Mouse (Mus musculus): ENCODE results near the gene Adgrv1. TPM values are rescaled to one million over a fixed set of nuclear protein-coding genes. Genes with fewer than 3 reads are reported as not detected.
"Not testable (repeated sequence)": the region's sequence is repeated elsewhere in the genome, so short reads cannot be mapped to it uniquely, and the experiment has no call there.

Adgrv1 gene
- polyA plus RNA-seq, 1 experiment from 2014 or later: 10.9 TPM

GRCm38 (mm10) chr13:81644047-81644565 is 11.2 kb upstream of the Adgrv1 start:
- Histone ChIP-seq H3K27me3 (replicated peaks; ENCODE audit: low read depth, poor library complexity, severe bottlenecking) (no peaks in the 10 kb centered on the region), H3K9me3 (no peaks in the 10 kb centered on the region), H3K4me1 (peaks cover 21% of the 10 kb centered on the region), H3K4me3 (no peak overlapping the region), H3K27ac (replicated peaks) (no peak overlapping the region), H3K36me3 (replicated peaks) (no peaks in the 10 kb centered on the region)
- 91% methylated on average over 11 of the region's 11 CpGs for WGBS
- no peak for DNase-seq (ENCODE audit: low spot score)

GRCm38 (mm10) chr13:81642491-81643149 is 9.7 kb upstream of the Adgrv1 start:
- Histone ChIP-seq H3K27me3 (replicated peaks; ENCODE audit: low read depth, poor library complexity, severe bottlenecking) (no peaks in the 10 kb centered on the region), H3K4me1 (peaks cover 21% of the 10 kb centered on the region), H3K4me3 (no peak overlapping the region), H3K36me3 (replicated peaks) (no peaks in the 10 kb centered on the region), H3K27ac (replicated peaks) (0 out of 2 replicates have a peak overlapping the region, but pooled peaks have one; percentile 1), H3K9me3 (no peaks in the 10 kb centered on the region)
- DNase-seq (ENCODE audit: low spot score): no peak
- 69% methylated on average over 7 of the region's 7 CpGs for WGBS

GRCm38 (mm10) chr13:81641289-81642045 is 8.5 kb upstream of the Adgrv1 start:
- H3K4me3 ChIP-seq: peak overlapping the region; percentile 35; the same call in 1 of the 2 replicates
- H3K27me3 ChIP-seq (replicated peaks; ENCODE audit: low read depth, poor library complexity, severe bottlenecking): no peaks in the 10 kb centered on the region
- peak; percentile 60 for DNase-seq (ENCODE audit: low spot score)
- H3K9me3 ChIP-seq: no peaks in the 10 kb centered on the region
- peaks cover 21% of the 10 kb centered on the region for H3K4me1 ChIP-seq
- H3K36me3 ChIP-seq (replicated peaks): no peaks in the 10 kb centered on the region
- WGBS: 17% methylated on average over 8 of the region's 8 CpGs
- peak overlapping the region; percentile 74 for H3K27ac ChIP-seq (replicated peaks)

GRCm38 (mm10) chr13:81640881-81641280 is 7.9 kb upstream of the Adgrv1 start:
- no peak overlapping the region for H3K4me3 ChIP-seq
- H3K27ac ChIP-seq (replicated peaks): peak overlapping the region; percentile 65
- H3K9me3 ChIP-seq: no peaks in the 10 kb centered on the region
- no peaks in the 10 kb centered on the region for H3K36me3 ChIP-seq (replicated peaks)
- peak; percentile 25 for DNase-seq (ENCODE audit: low spot score)
- no peaks in the 10 kb centered on the region for H3K27me3 ChIP-seq (replicated peaks; ENCODE audit: low read depth, poor library complexity, severe bottlenecking)
- WGBS: 39% methylated on average over 6 of the region's 6 CpGs
- H3K4me1 ChIP-seq: peaks cover 21% of the 10 kb centered on the region

- Histone ChIP-seq H3K27ac (replicated peaks) (no peak overlapping the region), H3K4me3 (no peak overlapping the region)
- peak; percentile 15 for DNase-seq (ENCODE audit: low spot score)
Measured at GRCm38 (mm10) chr13:81639624-81640023, 6.7 kb upstream of the Adgrv1 start.

GRCm38 (mm10) chr13:81630566-81630965 is 2.4 kb downstream of the Adgrv1 start:
- H3K4me1 ChIP-seq: peaks cover 22% of the 10 kb centered on the region
- no peaks in the 10 kb centered on the region for H3K9me3 ChIP-seq
- WGBS: 30% methylated on average over 5 of the region's 5 CpGs
- H3K27ac ChIP-seq (replicated peaks): no peak overlapping the region
- H3K36me3 ChIP-seq (replicated peaks): no peaks in the 10 kb centered on the region
- DNase-seq (ENCODE audit: low spot score): no peak
- peaks cover 33% of the 10 kb centered on the region for H3K27me3 ChIP-seq (replicated peaks; ENCODE audit: low read depth, poor library complexity, severe bottlenecking)
- peak overlapping the region; percentile 73 for H3K4me3 ChIP-seq

More at GRCm38 (mm10) chr13:81639624-81640023, 6.7 kb upstream of the Adgrv1 start:
- Histone ChIP-seq H3K4me1 (peaks cover 21% of the 10 kb centered on the region), H3K36me3 (replicated peaks) (no peaks in the 10 kb centered on the region), H3K27me3 (replicated peaks; ENCODE audit: low read depth, poor library complexity, severe bottlenecking) (peaks cover 1% of the 10 kb centered on the region; the same call in 1 of the 2 replicates), H3K9me3 (no peaks in the 10 kb centered on the region)
- WGBS: 16% methylated on average over 4 of the region's 4 CpGs

- peak overlapping the region; percentile 65 for H3K27ac ChIP-seq (replicated peaks)
- 30% methylated on average over 3 of the region's 3 CpGs for WGBS
- peaks cover 29% of the 10 kb centered on the region for H3K27me3 ChIP-seq (replicated peaks; ENCODE audit: low read depth, poor library complexity, severe bottlenecking)
- H3K36me3 ChIP-seq (replicated peaks): no peaks in the 10 kb centered on the region
- H3K9me3 ChIP-seq: no peaks in the 10 kb centered on the region
- DNase-seq (ENCODE audit: low spot score): peak; percentile 45
- peak overlapping the region; percentile 11; the same call in 1 of the 2 replicates for H3K4me3 ChIP-seq
- H3K4me1 ChIP-seq: peaks cover 22% of the 10 kb centered on the region
Measured at GRCm38 (mm10) chr13:81629395-81629794, 3.6 kb downstream of the Adgrv1 start.

GRCm38 (mm10) chr13:81628631-81629190 is 4.2 kb downstream of the Adgrv1 start:
- Histone ChIP-seq H3K4me3 (no peak overlapping the region), H3K27ac (replicated peaks) (no peak overlapping the region), H3K27me3 (replicated peaks; ENCODE audit: low read depth, poor library complexity, severe bottlenecking) (peaks cover 23% of the 10 kb centered on the region), H3K4me1 (peaks cover 22% of the 10 kb centered on the region), H3K36me3 (replicated peaks) (no peaks in the 10 kb centered on the region), H3K9me3 (no peaks in the 10 kb centered on the region)
- 51% methylated on average over 2 of the region's 2 CpGs for WGBS
- DNase-seq (ENCODE audit: low spot score): no peak

- Histone ChIP-seq H3K4me1 (peaks cover 15% of the 10 kb centered on the region), H3K27ac (replicated peaks) (peak overlapping the region; percentile 3; the same call in 1 of the 2 replicates), H3K27me3 (replicated peaks; ENCODE audit: low read depth, poor library complexity, severe bottlenecking) (peaks cover 14% of the 10 kb centered on the region)
- H3K4me3 ChIP-seq; H3K36me3 ChIP-seq (replicated peaks); H3K9me3 ChIP-seq; DNase-seq (ENCODE audit: low spot score): not testable (repeated sequence)
- 76% methylated on average over 1 of the region's 1 CpGs for WGBS
Measured at GRCm38 (mm10) chr13:81627861-81628260, 5.1 kb downstream of the Adgrv1 start.

GRCm38 (mm10) chr13:81610349-81610748 is 22.6 kb downstream of the Adgrv1 start:
- no peak overlapping the region for H3K27ac ChIP-seq (replicated peaks)
- peaks cover 5% of the 10 kb centered on the region; the same call in 1 of the 2 replicates for H3K9me3 ChIP-seq
- 91% methylated on average over 4 of the region's 4 CpGs for WGBS
- H3K4me1 ChIP-seq: no peaks in the 10 kb centered on the region
- H3K27me3 ChIP-seq (replicated peaks; ENCODE audit: low read depth, poor library complexity, severe bottlenecking): no peaks in the 10 kb centered on the region
- DNase-seq (ENCODE audit: low spot score): no peak
- H3K36me3 ChIP-seq (replicated peaks): peaks cover 17% of the 10 kb centered on the region
- H3K4me3 ChIP-seq: no peak overlapping the region

- no peak overlapping the region for H3K27ac ChIP-seq (replicated peaks)
- peaks cover 11% of the 10 kb centered on the region for H3K9me3 ChIP-seq
- peaks cover 17% of the 10 kb centered on the region for H3K36me3 ChIP-seq (replicated peaks)
- no peaks in the 10 kb centered on the region for H3K27me3 ChIP-seq (replicated peaks; ENCODE audit: low read depth, poor library complexity, severe bottlenecking)
- DNase-seq (ENCODE audit: low spot score): no peak
- H3K4me3 ChIP-seq: no peak overlapping the region
- no peaks in the 10 kb centered on the region for H3K4me1 ChIP-seq
- WGBS: 87% methylated on average over 2 of the region's 2 CpGs
Measured at GRCm38 (mm10) chr13:81606991-81607390, 26.0 kb downstream of the Adgrv1 start.

GRCm38 (mm10) chr13:81596910-81597607 is 35.9 kb downstream of the Adgrv1 start:
- H3K27ac ChIP-seq (replicated peaks): no peak overlapping the region
- H3K4me1 ChIP-seq: peaks cover 5% of the 10 kb centered on the region; the same call in 1 of the 2 replicates
- no peaks in the 10 kb centered on the region for H3K27me3 ChIP-seq (replicated peaks; ENCODE audit: low read depth, poor library complexity, severe bottlenecking)
- no peaks in the 10 kb centered on the region for H3K9me3 ChIP-seq
- peaks cover 10% of the 10 kb centered on the region for H3K36me3 ChIP-seq (replicated peaks)
- 70% methylated on average over 9 of the region's 9 CpGs for WGBS
- no peak overlapping the region for H3K4me3 ChIP-seq
- no peak for DNase-seq (ENCODE audit: low spot score)

Measured in embryonic facial prominence, embryonic 10.5 days (tissue).